Mouse (Mus musculus) adrenal gland, postnatal 0 days (tissue): ENCODE measurements around the gene Carm1. TPM values are rescaled to one million over a fixed set of nuclear protein-coding genes. Genes with fewer than 3 reads are reported as not detected.

Experiments used
- microRNA-seq: library from miRNA; unstranded; fragments of <30 nt; microRNA quantifications from one replicate; pipeline ENCODE4, GENCODE M21; 2016; ENCODE audit warnings: borderline replicate concordance; ENCODE audit not compliant: insufficient number of aligned reads
- polyA plus RNA-seq: library from polyadenylated mRNA; unstranded; fragments of >200 nt; fragmentation: Nextera tagmentation; extraction: Ambion mirVana; gene quantifications from 2 replicates; pipeline ENCODE4 v1.2.1, GENCODE M21; 2015

Gene Carm1
- 19.9 and 21.3 TPM in 2 replicates for polyA plus RNA-seq

DNA sequence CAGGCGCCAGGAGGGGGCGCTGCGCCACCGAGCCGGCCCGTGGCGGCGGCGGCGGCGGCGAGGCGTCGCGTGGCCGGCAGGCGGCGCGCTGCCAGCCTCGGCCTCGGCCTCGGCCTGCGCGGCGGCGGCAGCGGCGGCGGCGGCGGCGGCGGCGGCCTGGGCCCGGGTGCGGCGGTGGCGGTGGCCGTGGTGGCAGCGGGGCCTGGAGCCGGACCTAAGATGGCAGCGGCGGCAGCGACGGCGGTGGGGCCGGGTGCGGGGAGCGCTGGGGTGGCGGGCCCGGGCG lies at the start of gene Carm1:
Gene Carm1 (plus strand): TSS at position 106 of the 286 bp plus-strand sequence.

DNA sequence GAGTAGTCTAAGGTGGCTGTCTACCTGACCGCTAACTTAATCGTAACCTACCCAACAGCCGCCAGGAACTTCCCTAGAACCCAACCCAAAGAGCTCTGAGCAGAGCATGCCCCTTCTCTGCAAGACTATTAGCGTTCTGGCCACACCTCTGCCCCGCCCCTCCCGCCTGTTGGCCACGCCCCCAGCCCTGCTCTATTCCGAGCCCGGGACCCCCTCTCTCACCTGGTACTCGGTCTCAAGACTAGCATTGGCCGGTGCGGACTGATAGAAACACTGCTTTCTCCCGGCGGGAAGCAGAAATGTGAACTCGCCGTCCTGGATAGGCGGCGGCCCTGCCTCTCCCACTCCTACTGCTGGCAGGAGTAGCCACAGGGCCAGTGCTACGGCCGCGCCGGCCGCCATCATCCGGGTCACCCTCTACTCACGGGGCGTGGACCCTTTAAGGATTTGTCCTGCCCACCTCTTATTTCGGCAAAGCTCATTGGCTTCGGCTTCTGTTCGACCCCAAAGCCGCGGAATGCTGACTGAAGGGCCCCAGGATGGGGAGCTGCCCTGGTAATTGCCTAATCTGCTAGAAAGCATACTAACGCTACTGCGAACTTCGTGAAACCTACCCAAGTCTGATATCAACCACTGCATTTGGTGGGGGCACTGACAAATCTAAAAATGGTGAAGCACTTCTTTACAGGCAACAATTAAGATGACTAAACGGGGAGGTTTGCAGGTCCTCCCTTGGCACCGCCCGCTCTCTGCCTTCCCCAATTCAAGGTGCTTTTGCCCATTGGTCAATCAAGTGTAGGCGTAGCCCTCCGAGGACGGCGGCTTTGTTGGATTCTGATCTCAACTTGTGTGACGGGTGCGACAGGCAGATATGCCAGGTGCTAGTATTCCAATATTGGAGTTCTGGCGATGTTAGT lies 36.7 kb upstream of the Carm1 start, which contains the start of gene Tmed1:
Gene Tmed1 (minus strand): TSS at position 481 of the 917 bp plus-strand sequence.

GRCm38 (mm10) chr9:21525937-21526633 lies 20.6 kb upstream of the Carm1 start, which contains the start of gene AB124611:
AB124611 (plus strand) TSS chr9:21526176.

DNA sequence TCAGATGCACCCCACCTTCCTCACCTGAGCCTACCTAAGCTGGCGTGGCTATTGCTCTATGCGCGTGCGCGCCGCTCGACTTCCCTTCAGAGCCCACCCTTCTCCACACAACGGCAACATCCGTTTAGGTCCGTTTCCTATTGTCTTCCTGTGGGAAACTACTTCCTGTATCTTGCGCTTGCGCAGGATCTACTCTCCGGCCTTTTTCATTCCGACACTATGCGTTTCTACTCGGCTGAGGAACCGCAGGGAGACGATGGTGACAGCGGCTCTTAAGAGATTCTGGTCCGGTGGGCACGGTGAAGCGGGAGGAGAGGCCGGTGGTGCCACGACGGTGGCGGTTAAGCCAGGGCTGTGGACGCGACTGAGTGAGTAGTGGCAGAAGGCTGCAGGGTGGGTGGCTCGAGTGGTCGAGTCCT lies 46.0 kb downstream of the Carm1 start, which contains the start of the genes Timm29 and Yipf2:
Gene Timm29 (plus strand): TSS at position 20 of the 419 bp plus-strand sequence.
Gene Yipf2 (minus strand): TSS at position 126 of the 419 bp plus-strand sequence.

DNA sequence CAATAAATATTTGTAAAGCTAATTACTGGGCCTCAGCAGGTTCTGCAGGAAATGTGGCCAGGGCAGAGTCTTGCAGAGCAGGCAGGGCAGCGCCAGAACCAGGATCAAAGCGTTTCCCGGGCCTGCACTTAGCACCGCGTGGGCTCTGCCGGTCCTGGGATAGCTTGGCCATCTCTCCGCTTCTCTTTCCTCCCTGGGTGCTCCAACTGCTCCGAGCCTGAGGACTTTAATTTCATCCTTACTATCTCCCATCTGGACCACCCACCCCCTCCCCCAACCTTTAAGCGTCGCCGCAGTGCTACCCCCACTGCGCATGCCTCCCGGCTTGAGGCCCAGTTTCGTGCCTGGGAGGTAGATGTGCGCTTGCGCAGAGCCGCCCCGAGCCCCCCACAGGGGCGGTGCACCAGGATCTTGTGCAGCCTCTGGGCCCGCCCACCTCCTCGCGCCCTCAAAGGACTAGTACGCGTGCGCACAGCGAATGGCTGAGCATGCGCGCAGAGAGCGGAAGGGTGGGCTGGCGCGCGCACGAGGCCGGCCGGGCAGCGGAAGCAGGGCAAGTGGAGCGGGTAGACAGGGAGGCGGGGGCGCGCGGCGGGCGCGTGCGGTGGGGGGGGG lies 69.0 kb downstream of the Carm1 start, which contains the start of gene Smarca4:
Gene Smarca4 (plus strand): TSS at position 553 of the 615 bp plus-strand sequence.

Small RNAs within 50 kb of the gene (microRNA-seq; reads per million reads assigned to microRNA genes)
- gene Mir1946b = not detected

Other genes with a start within 250 kb of the Carm1 start
- 0.55 and 0.95 TPM in 2 replicates for gene Ap1m2, start 234.6 kb upstream of the Carm1 start, polyA plus RNA-seq
- 51.3 and 55.7 TPM in 2 replicates for gene Slc44a2, start 226.2 kb upstream of the Carm1 start, polyA plus RNA-seq
- 60.5 and 74.0 TPM in 2 replicates for gene Ilf3, start 179.0 kb upstream of the Carm1 start, polyA plus RNA-seq
- 33.4 and 34.4 TPM in 2 replicates for gene Qtrt1, start 135.1 kb upstream of the Carm1 start, polyA plus RNA-seq
- gene Dnm2, start 122.0 kb upstream of the Carm1 start, polyA plus RNA-seq = 42.9 and 74.7 TPM in 2 replicates
- gene Tmed1, start 36.6 kb upstream of the Carm1 start, polyA plus RNA-seq = 80.4 and 83.2 TPM in 2 replicates
- 4.2 and 5.2 TPM in 2 replicates for gene AB124611, start 20.7 kb upstream of the Carm1 start, polyA plus RNA-seq
- gene Timm29, start 45.8 kb downstream of the Carm1 start, polyA plus RNA-seq = 25.3 and 35.5 TPM in 2 replicates
- gene Yipf2, start 45.9 kb downstream of the Carm1 start, polyA plus RNA-seq = 28.5 and 47.1 TPM in 2 replicates
- gene Smarca4, start 69.3 kb downstream of the Carm1 start, polyA plus RNA-seq = 29.2 and 31.9 TPM in 2 replicates
- gene Ldlr, start 176.6 kb downstream of the Carm1 start, polyA plus RNA-seq = 15.1 and 16.6 TPM in 2 replicates
- gene Spc24, start 213.4 kb downstream of the Carm1 start, polyA plus RNA-seq = 32.7 and 36.5 TPM in 2 replicates